Mouse (Mus musculus) naive thymus-derived CD4-positive, alpha-beta T cell, adult 2 months (primary cell): ENCODE measurements around the gene Hectd4.

Experiments
- DNase-seq: peaks from one replicate; pipeline ENCODE4 v3.0.0-alpha.2; 2011; ENCODE audit warnings: low read depth

Gene Hectd4

GRCm38 (mm10) chr5:121359229-121359628, 139.2 kb downstream of the Hectd4 start:
- DNase-seq, result no peak

GRCm38 (mm10) chr5:121361696-121362095, 141.7 kb downstream of the Hectd4 start:
- no peak for DNase-seq

- DNase-seq, result no peak
Measured at GRCm38 (mm10) chr5:121363441-121363840, 143.4 kb downstream of the Hectd4 start.

- DNase-seq, result no peak
Measured at GRCm38 (mm10) chr5:121366449-121367225, 146.6 kb downstream of the Hectd4 start.

GRCm38 (mm10) chr5:121367255-121367654, 147.2 kb downstream of the Hectd4 start:
- no peak for DNase-seq

- DNase-seq, result no peak
Measured at GRCm38 (mm10) chr5:121371712-121372111, 151.7 kb downstream of the Hectd4 start.

GRCm38 (mm10) chr5:121374790-121375189, 154.8 kb downstream of the Hectd4 start:
- no peak for DNase-seq

- DNase-seq, result peak; percentile 84
Measured at GRCm38 (mm10) chr5:121376972-121377371, 157.0 kb downstream of the Hectd4 start.

- no peak for DNase-seq
Measured at GRCm38 (mm10) chr5:121378678-121379256, 158.7 kb downstream of the Hectd4 start.

GRCm38 (mm10) chr5:121380692-121381091, 160.7 kb downstream of the Hectd4 start:
- DNase-seq, result peak; percentile 43

GRCm38 (mm10) chr5:121383857-121384756, 164.1 kb downstream of the Hectd4 start:
- no peak for DNase-seq

GRCm38 (mm10) chr5:121384757-121385460, 164.9 kb downstream of the Hectd4 start:
- DNase-seq, result peak; percentile 69

- peak; percentile 88 for DNase-seq
Measured at GRCm38 (mm10) chr5:121385461-121386119, 165.6 kb downstream of the Hectd4 start, which contains the start of gene Trafd1. Trafd1 (minus strand) TSS chr5:121385632.

- DNase-seq, result no peak
Measured at GRCm38 (mm10) chr5:121386120-121386909, 166.3 kb downstream of the Hectd4 start.

- no peak for DNase-seq
Measured at GRCm38 (mm10) chr5:121387126-121387525, 167.1 kb downstream of the Hectd4 start.

GRCm38 (mm10) chr5:121389106-121389505, 169.1 kb downstream of the Hectd4 start:
- no peak for DNase-seq

GRCm38 (mm10) chr5:121389691-121390090, 169.7 kb downstream of the Hectd4 start:
- no peak for DNase-seq

GRCm38 (mm10) chr5:121392667-121393380, 172.8 kb downstream of the Hectd4 start:
- DNase-seq, result peak; percentile 77

- no peak for DNase-seq
Measured at GRCm38 (mm10) chr5:121393402-121393801, 173.4 kb downstream of the Hectd4 start.

- no peak for DNase-seq
Measured at GRCm38 (mm10) chr5:121395621-121396020, 175.6 kb downstream of the Hectd4 start.
